Mouse (Mus musculus) lung, postnatal 36 days (tissue): Measurements from ENCODE around the gene Iqsec1.

Experiments
- DNase-seq: peaks from one replicate; pipeline ENCODE4 v3.0.0; 2022; ENCODE audit warnings: mixed read lengths

Iqsec1 gene

GRCm38 (mm10) chr6:90778841-90779240, 209.6 kb downstream of the Iqsec1 start:
- DNase-seq, result no peak

- DNase-seq, result no peak
Measured at GRCm38 (mm10) chr6:90777302-90777701, 211.2 kb downstream of the Iqsec1 start.

GRCm38 (mm10) chr6:90775606-90776005, 212.9 kb downstream of the Iqsec1 start:
- no peak for DNase-seq

- DNase-seq, result no peak
Measured at GRCm38 (mm10) chr6:90773811-90774233, 214.7 kb downstream of the Iqsec1 start.

- peak; percentile 65 for DNase-seq
Measured at GRCm38 (mm10) chr6:90772120-90772519, 216.4 kb downstream of the Iqsec1 start.

GRCm38 (mm10) chr6:90768526-90768925, 220.0 kb downstream of the Iqsec1 start:
- no peak for DNase-seq

- no peak for DNase-seq
Measured at GRCm38 (mm10) chr6:90767874-90768273, 220.6 kb downstream of the Iqsec1 start.

- DNase-seq, result no peak
Measured at GRCm38 (mm10) chr6:90764753-90765152, 223.7 kb downstream of the Iqsec1 start.

GRCm38 (mm10) chr6:90763959-90764591, 224.4 kb downstream of the Iqsec1 start:
- DNase-seq, result peak; percentile 84

GRCm38 (mm10) chr6:90763295-90763694, 225.2 kb downstream of the Iqsec1 start:
- no peak for DNase-seq

- peak; percentile 20 for DNase-seq
Measured at GRCm38 (mm10) chr6:90762120-90762736, 226.3 kb downstream of the Iqsec1 start.

- DNase-seq, result peak; percentile 66
Measured at GRCm38 (mm10) chr6:90761301-90762056, 227.0 kb downstream of the Iqsec1 start.

GRCm38 (mm10) chr6:90760886-90761285, 227.6 kb downstream of the Iqsec1 start:
- no peak for DNase-seq

- DNase-seq, result no peak
Measured at GRCm38 (mm10) chr6:90759754-90760153, 228.7 kb downstream of the Iqsec1 start.

GRCm38 (mm10) chr6:90758155-90758554, 230.3 kb downstream of the Iqsec1 start:
- DNase-seq, result no peak

GRCm38 (mm10) chr6:90757427-90757883, 231.0 kb downstream of the Iqsec1 start:
- DNase-seq, result peak; percentile 68

- DNase-seq, result no peak
Measured at GRCm38 (mm10) chr6:90756561-90756960, 231.9 kb downstream of the Iqsec1 start.

GRCm38 (mm10) chr6:90755613-90755941, 232.9 kb downstream of the Iqsec1 start:
- no peak for DNase-seq

- DNase-seq, result peak; percentile 56
Measured at GRCm38 (mm10) chr6:90754927-90755612, 233.4 kb downstream of the Iqsec1 start.

- DNase-seq, result peak; percentile 72
Measured at GRCm38 (mm10) chr6:90754093-90754492, 234.4 kb downstream of the Iqsec1 start.

- DNase-seq, result no peak
Measured at GRCm38 (mm10) chr6:90753656-90754055, 234.8 kb downstream of the Iqsec1 start.

GRCm38 (mm10) chr6:90751624-90752023, 236.9 kb downstream of the Iqsec1 start:
- peak; percentile 46 for DNase-seq

- DNase-seq, result peak; percentile 56
Measured at GRCm38 (mm10) chr6:90750091-90750490, 238.4 kb downstream of the Iqsec1 start.
